Mouse (Mus musculus) cortical plate, adult 2 months (tissue): ENCODE results near the gene Hyal4.

Source experiments
- CTCF ChIP-seq: fragments of 200-500 bp; IDR thresholded peaks from 2 replicates; pipeline ENCODE4 v1.5.1; 2011; ENCODE audit warnings: mild to moderate bottlenecking, control low read depth, low read length; ENCODE audit not compliant: insufficient read depth; ENCODE audit errors: extremely low read depth
- POLR2A ChIP-seq: fragments of 200-500 bp; IDR thresholded peaks from 2 replicates; pipeline ENCODE4 v1.6.1; 2011; ENCODE audit warnings: mild to moderate bottlenecking, low read length, control low read depth; ENCODE audit not compliant: insufficient read depth; ENCODE audit errors: extremely low read depth

- TF ChIP-seq CTCF (no peak), POLR2A (no peak)
Measured at GRCm38 (mm10) chr6:24790888-24791287, 42.8 kb downstream of the Hyal4 start, which contains the start of gene Spam1.
